Mouse (Mus musculus): Measurements from ENCODE around the gene Sema6d.

Gene Sema6d

GRCm38 (mm10) chr2:124385722-124386121 lies 296.0 kb downstream of the Sema6d start:
- in situ Hi-C loops (cut with MboI; ENCODE audit: unreplicated experiment in 2 of 2), result no loop called here

GRCm38 (mm10) chr2:124388269-124388668 lies 298.5 kb downstream of the Sema6d start:
- in situ Hi-C loops (cut with MboI; ENCODE audit: unreplicated experiment in 2 of 2), result no loop called here

- in situ Hi-C loops (cut with MboI; ENCODE audit: unreplicated experiment in 2 of 2), result no loop called here
Observed at GRCm38 (mm10) chr2:124396733-124397132, 307.0 kb downstream of the Sema6d start.

- in situ Hi-C loops (cut with MboI; ENCODE audit: unreplicated experiment in 2 of 2), result no loop called here
Observed at GRCm38 (mm10) chr2:124397304-124397703, 307.5 kb downstream of the Sema6d start.

GRCm38 (mm10) chr2:124399611-124400010 lies 309.8 kb downstream of the Sema6d start:
- in situ Hi-C loops (cut with MboI; ENCODE audit: unreplicated experiment in 2 of 2), result no loop called here

- in situ Hi-C loops (cut with MboI; ENCODE audit: unreplicated experiment in 2 of 2), result no loop called here
Observed at GRCm38 (mm10) chr2:124401727-124402380, 312.1 kb downstream of the Sema6d start.

- in situ Hi-C loops (cut with MboI; ENCODE audit: unreplicated experiment in 2 of 2), result no loop called here
Observed at GRCm38 (mm10) chr2:124403571-124403970, 313.8 kb downstream of the Sema6d start.

- in situ Hi-C loops (cut with MboI; ENCODE audit: unreplicated experiment in 2 of 2), result no loop called here
Observed at GRCm38 (mm10) chr2:124403981-124404380, 314.2 kb downstream of the Sema6d start.

GRCm38 (mm10) chr2:124404631-124405562 lies 315.1 kb downstream of the Sema6d start:
- in situ Hi-C loops (cut with MboI; ENCODE audit: unreplicated experiment in 2 of 2), result no loop called here

- in situ Hi-C loops (cut with MboI; ENCODE audit: unreplicated experiment in 2 of 2), result no loop called here
Observed at GRCm38 (mm10) chr2:124408956-124409355, 319.2 kb downstream of the Sema6d start.

- in situ Hi-C loops (cut with MboI; ENCODE audit: unreplicated experiment in 2 of 2), result no loop called here
Observed at GRCm38 (mm10) chr2:124416730-124417129, 327.0 kb downstream of the Sema6d start.

- in situ Hi-C loops (cut with MboI; ENCODE audit: unreplicated experiment in 2 of 2), result no loop called here
Observed at GRCm38 (mm10) chr2:124418319-124418718, 328.6 kb downstream of the Sema6d start.

- in situ Hi-C loops (cut with MboI; ENCODE audit: unreplicated experiment in 2 of 2), result no loop called here
Observed at GRCm38 (mm10) chr2:124420170-124420825, 330.5 kb downstream of the Sema6d start.

GRCm38 (mm10) chr2:124429744-124430143 lies 340.0 kb downstream of the Sema6d start:
- in situ Hi-C loops (cut with MboI; ENCODE audit: unreplicated experiment in 2 of 2), result no loop called here

- in situ Hi-C loops (cut with MboI; ENCODE audit: unreplicated experiment in 2 of 2), result no loop called here
Observed at GRCm38 (mm10) chr2:124430708-124431107, 340.9 kb downstream of the Sema6d start.

GRCm38 (mm10) chr2:124435382-124436002 lies 345.7 kb downstream of the Sema6d start:
- in situ Hi-C loops (cut with MboI; ENCODE audit: unreplicated experiment in 2 of 2), result no loop called here

- in situ Hi-C loops (cut with MboI; ENCODE audit: unreplicated experiment in 2 of 2), result no loop called here
Observed at GRCm38 (mm10) chr2:124436704-124437103, 346.9 kb downstream of the Sema6d start.

GRCm38 (mm10) chr2:124444199-124444598 lies 354.4 kb downstream of the Sema6d start:
- in situ Hi-C loops (cut with MboI; ENCODE audit: unreplicated experiment in 2 of 2), result no loop called here

GRCm38 (mm10) chr2:124455881-124456280 lies 366.1 kb downstream of the Sema6d start:
- in situ Hi-C loops (cut with MboI; ENCODE audit: unreplicated experiment in 2 of 2), result no loop called here

- in situ Hi-C loops (cut with MboI; ENCODE audit: unreplicated experiment in 2 of 2), result no loop called here
Observed at GRCm38 (mm10) chr2:124456999-124457398, 367.2 kb downstream of the Sema6d start.

GRCm38 (mm10) chr2:124458028-124458427 lies 368.3 kb downstream of the Sema6d start:
- in situ Hi-C loops (cut with MboI; ENCODE audit: unreplicated experiment in 2 of 2), result no loop called here

All from v-Abl transformed pro-B cells (cell line).